Comparison of ENCODE assay signal across 8 mouse cellular contexts in genomic region chr5:139794938-139795337, GRCm38 (mm10). TPM values are rescaled to one million over a fixed set of nuclear protein-coding genes. Genes with fewer than 3 reads are reported as not detected.
A peak's percentile ranks its signal among the peaks of the same experiment; 100 is the strongest.
DNase-seq lines count a peak whose midpoint lies in the region; ATAC-seq and TF ChIP-seq lines count a peak whose summit lies in the region.
"Had no signal": no experiment of that assay in that cellular context is flagged by ENCODE, and none has a peak within 500 bp of the region (broad histone marks: within the 10 kb centered on the region; RNA-seq: fewer than 3 reads in every experiment).

No protein-coding gene starts in this region.

- H3K27me3 ChIP-seq in liver, embryonic 14.5 days (ENCODE audit: control insufficient read depth, insufficient read depth, low read length), result no peaks in the 10 kb centered on the region

- H3K4me3 ChIP-seq in liver, embryonic 14.5 days (ENCODE audit: insufficient read depth in 1 of 2, low read depth in 2 of 2, low read length in 2 of 2), result peak overlapping the region; percentile 72 to 77; a peak in 3 of 4 replicates

- peak; percentile 34 for ATAC-seq in granulocyte monocyte progenitor cell, adult 5-6 weeks (replicated peaks; ENCODE audit: poor library complexity, severe bottlenecking)
- peak; percentile 41 for ATAC-seq in liver, embryonic 14.5 days (ENCODE audit: insufficient read depth)

- H3K9ac ChIP-seq in liver, embryonic 14.5 days (replicated peaks), result peak overlapping the region; percentile 82

- H3K27ac ChIP-seq in liver, embryonic 14.5 days, result peak overlapping the region; percentile 93

- TF ChIP-seq EP300 in liver, embryonic 14.5 days (IDR thresholded peaks at IDR 0.05; ENCODE audit: low read depth), result no peak

- 27% methylated on average over 10 of the region's 10 CpGs for WGBS in liver, embryonic 14.5 days (ENCODE audit: insufficient replicate concordance)

- H3K4me2 ChIP-seq in liver, embryonic 14.5 days (ENCODE audit: low read depth), result peak overlapping the region; percentile 95

- H3K36me3 ChIP-seq in liver, embryonic 14.5 days (replicated peaks; ENCODE audit: control insufficient read depth, insufficient read depth, low read depth), result peaks cover 37% of the 10 kb centered on the region

- H3K4me1 ChIP-seq in liver, embryonic 14.5 days (replicated peaks; ENCODE audit: control insufficient read depth in 2 of 2, insufficient read depth in 2 of 2, low read length in 1 of 2), result peaks cover 34 to 54% of the 10 kb centered on the region in 2 experiments

- peak; percentile 32 for TF ChIP-seq CTCF in liver, embryonic 14.5 days (IDR thresholded peaks at IDR 0.05; ENCODE audit: low read depth)

- no peaks in the 10 kb centered on the region for H3K9me3 ChIP-seq in liver, embryonic 14.5 days (ENCODE audit: control insufficient read depth, low read length)

- DNase-seq in urinary bladder, adult 2 months (ENCODE audit: low spot score), result peak; percentile 36
- DNase-seq in urinary bladder, postnatal 10 days (ENCODE audit: low spot score), result no peak
- DNase-seq in liver, embryonic 14.5 days (ENCODE audit: low read depth in 3 of 3, low spot score in 3 of 3), result no peak
- no peak for DNase-seq in ovary, postnatal 14 days (ENCODE audit: low spot score)
- no peak for DNase-seq in right cerebral cortex, adult 2 months (ENCODE audit: low spot score in 2 of 2)
- DNase-seq in layer of hippocampus, postnatal 14 days (ENCODE audit: low spot score in 2 of 2), result no peak

RNA-seq across cellular contexts. Expression of gene Mafk, which starts 3.6 kb away (rescaled TPM):
- 42.3 and 47.7 TPM in 2 replicates for polyA plus RNA-seq in urinary bladder, adult 2 months (2012; rRNA removed)
- 12.1 and 18.5 TPM in 2 replicates for total RNA-seq in granulocyte monocyte progenitor cell, adult 5-6 weeks (2014; fragmentation: Nextera tagmentation)
- 18.5 and 23.0 TPM in 2 replicates for total RNA-seq in granulocyte monocyte progenitor cell, adult 5-6 weeks (2017)
- 21.6 and 23.0 TPM in 2 replicates for polyA plus RNA-seq in liver, embryonic 14.5 days (2012; rRNA removed)
- polyA plus RNA-seq in liver, embryonic 14.5 days (2014; fragmentation: Nextera tagmentation; extraction: Ambion mirVana), result 20.7 and 22.7 TPM in 2 replicates
- total RNA-seq in layer of hippocampus, postnatal 14 days (2021), result 10 to 100 TPM in 1 of 2 experiments, 1 to 10 TPM in 1; 9.4 to 10.4 TPM

RNA-seq across cellular contexts. Expression of gene Ints1, which starts 19.5 kb away (rescaled TPM):
- polyA plus RNA-seq in urinary bladder, adult 2 months (2012; rRNA removed), result 12.1 and 20.9 TPM in 2 replicates
- 85.9 and 93.1 TPM in 2 replicates for total RNA-seq in granulocyte monocyte progenitor cell, adult 5-6 weeks (2014; fragmentation: Nextera tagmentation)
- 46.7 and 53.4 TPM in 2 replicates for total RNA-seq in granulocyte monocyte progenitor cell, adult 5-6 weeks (2017)
- 12.1 and 14.5 TPM in 2 replicates for polyA plus RNA-seq in liver, embryonic 14.5 days (2012; rRNA removed)
- 13.5 and 17.5 TPM in 2 replicates for polyA plus RNA-seq in liver, embryonic 14.5 days (2014; fragmentation: Nextera tagmentation; extraction: Ambion mirVana)
- total RNA-seq in layer of hippocampus, postnatal 14 days (2021), result 10 to 100 TPM; 83.6 to 97.2 TPM

RNA-seq across cellular contexts. Expression of gene Tmem184a, which starts 24.8 kb away (rescaled TPM):
- polyA plus RNA-seq in urinary bladder, adult 2 months (2012; rRNA removed), result 79.8 and 112 TPM in 2 replicates
- not detected in 2 replicates for total RNA-seq in granulocyte monocyte progenitor cell, adult 5-6 weeks (2014; fragmentation: Nextera tagmentation)
- total RNA-seq in granulocyte monocyte progenitor cell, adult 5-6 weeks (2017), result 0.04 TPM in 1 of 2 replicates, not detected in the other
- 0.75 TPM in 2 replicates for polyA plus RNA-seq in liver, embryonic 14.5 days (2012; rRNA removed)
- polyA plus RNA-seq in liver, embryonic 14.5 days (2014; fragmentation: Nextera tagmentation; extraction: Ambion mirVana), result 0.90 and 1.2 TPM in 2 replicates
- total RNA-seq in layer of hippocampus, postnatal 14 days (2021), result under 1 TPM; 0.48 to 0.57 TPM

RNA-seq across cellular contexts. Expression of gene Gm26938, which starts 31.3 kb away (rescaled TPM):
- polyA plus RNA-seq in urinary bladder, adult 2 months (2012; rRNA removed), result not detected in 2 replicates
- not detected in 2 replicates for total RNA-seq in granulocyte monocyte progenitor cell, adult 5-6 weeks (2014; fragmentation: Nextera tagmentation)
- not detected in 2 replicates for total RNA-seq in granulocyte monocyte progenitor cell, adult 5-6 weeks (2017)
- not detected in 2 replicates for polyA plus RNA-seq in liver, embryonic 14.5 days (2012; rRNA removed)
- not detected in 2 replicates for polyA plus RNA-seq in liver, embryonic 14.5 days (2014; fragmentation: Nextera tagmentation; extraction: Ambion mirVana)
- total RNA-seq in layer of hippocampus, postnatal 14 days (2021), result not detected
- polyA plus RNA-seq: lung, embryonic 16.5 days had no signal

RNA-seq across cellular contexts. Expression of gene Psmg3, which starts 31.7 kb away (rescaled TPM):
- 25.5 and 35.8 TPM in 2 replicates for polyA plus RNA-seq in urinary bladder, adult 2 months (2012; rRNA removed)
- total RNA-seq in granulocyte monocyte progenitor cell, adult 5-6 weeks (2014; fragmentation: Nextera tagmentation), result 79.1 and 83.9 TPM in 2 replicates
- 25.7 and 30.3 TPM in 2 replicates for total RNA-seq in granulocyte monocyte progenitor cell, adult 5-6 weeks (2017)
- 34.5 and 41.9 TPM in 2 replicates for polyA plus RNA-seq in liver, embryonic 14.5 days (2012; rRNA removed)
- polyA plus RNA-seq in liver, embryonic 14.5 days (2014; fragmentation: Nextera tagmentation; extraction: Ambion mirVana), result 46.5 and 56.0 TPM in 2 replicates
- total RNA-seq in layer of hippocampus, postnatal 14 days (2021), result 10 to 100 TPM; 17.5 to 18.8 TPM
